Mouse (Mus musculus) stomach, embryonic 15.5 days (tissue): ENCODE measurements around the gene Mpp1. TPM values are rescaled to one million over a fixed set of nuclear protein-coding genes. Genes with fewer than 3 reads are reported as not detected.
"Not testable (repeated sequence)": the region's sequence is repeated elsewhere in the genome, so short reads cannot be mapped to it uniquely, and the experiment has no call there.

Experiments
- ATAC-seq: fragments of 200-750 bp; cut with Nextera tagmentation; 2 replicates; pipeline ENCODE4 v1.8.0; 2017; ENCODE audit warnings: low read depth, moderate number of reproducible peaks, moderate TSS enrichment; ENCODE audit not compliant: insufficient read depth, low FRiP score
- H3K27ac ChIP-seq: fragments of 300-500 bp; sonication (generic); 2 replicates; pipeline ENCODE4 v1.5.1; 2015; ENCODE audit warnings: mild to moderate bottlenecking, inconsistent platforms
- H3K27me3 ChIP-seq: fragments of 300-500 bp; sonication (generic); replicated peaks from 2 replicates; pipeline ENCODE4 v1.6.1; 2015; ENCODE audit warnings: inconsistent platforms
- H3K36me3 ChIP-seq: fragments of 300-500 bp; sonication (generic); 2 replicates; pipeline ENCODE4 v1.6.1; 2015; ENCODE audit warnings: inconsistent platforms
- H3K4me1 ChIP-seq: fragments of 300-500 bp; sonication (generic); 2 replicates; pipeline ENCODE4 v1.6.1; 2015; ENCODE audit warnings: inconsistent platforms
- H3K4me2 ChIP-seq: fragments of 300-500 bp; sonication (generic); 2 replicates; pipeline ENCODE4 v1.6.1; 2015; ENCODE audit warnings: mild to moderate bottlenecking, inconsistent platforms
- H3K4me3 ChIP-seq: fragments of 300-500 bp; sonication (generic); replicated peaks from 2 replicates; pipeline ENCODE4 v1.5.1; 2015; ENCODE audit warnings: inconsistent platforms
- H3K9ac ChIP-seq: fragments of 300-500 bp; sonication (generic); 2 replicates; pipeline ENCODE4 v1.6.1; 2015; ENCODE audit warnings: inconsistent platforms
- H3K9me3 ChIP-seq: fragments of 300-500 bp; sonication (generic); 2 replicates; pipeline ENCODE4 v1.6.1; 2016; ENCODE audit warnings: inconsistent platforms
- WGBS: fragments of 180-500 bp; shearing (Covaris S2); methylation state at CpG from one replicate; pipeline ENCODE4 v1.1.7; 2015; 5-methylcytosine and 5-hydroxymethylcytosine counted together
- polyA plus RNA-seq: library from polyadenylated mRNA; unstranded; fragments of >200 nt; fragmentation: Nextera tagmentation; extraction: Ambion mirVana; gene quantifications from 2 replicates; pipeline ENCODE4 v1.2.1, GENCODE M21; 2015

Gene Mpp1
- 79.3 and 84.9 TPM in 2 replicates for polyA plus RNA-seq

DNA sequence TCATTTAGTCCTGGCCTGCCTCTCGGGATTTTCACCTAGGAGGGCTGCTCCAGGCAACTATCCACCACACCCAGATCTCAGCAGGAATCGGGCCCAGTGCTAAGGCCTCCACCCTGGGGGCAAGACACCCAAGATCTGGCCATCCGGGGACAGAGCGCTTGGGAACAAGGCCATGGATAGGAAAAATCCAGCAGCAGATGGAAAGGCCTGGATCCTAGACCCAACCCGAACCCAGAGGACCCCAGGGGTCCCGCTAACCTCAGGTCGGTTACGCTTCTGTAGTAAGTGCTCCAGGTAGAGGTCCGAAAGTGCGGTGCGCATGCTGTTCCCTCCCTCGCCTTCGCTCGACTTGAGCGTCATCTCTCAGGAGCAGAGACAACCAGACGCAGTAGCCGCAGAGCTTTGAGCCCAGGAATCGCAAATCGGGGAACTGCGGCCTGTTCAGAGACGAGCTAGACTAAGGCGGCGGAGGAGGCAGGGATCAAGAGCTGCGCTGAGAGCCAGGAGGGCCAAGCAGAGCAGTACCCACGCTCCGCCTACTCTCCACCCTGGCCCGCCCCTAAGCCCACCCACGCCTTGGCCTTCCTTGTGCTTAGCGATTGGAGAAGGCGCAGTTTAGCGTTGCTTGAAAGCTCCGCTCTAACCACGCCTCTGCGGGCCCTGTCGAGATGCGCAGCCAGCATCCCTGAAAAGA, at the start of gene Mpp1:
Gene Mpp1, minus strand, starts transcription at position 550 of the 694 bp plus-strand sequence.
- WGBS: 9% methylated on average over 36 of the region's 36 CpGs
- H3K27me3 ChIP-seq: no peaks in the 10 kb centered on the region
- H3K36me3 ChIP-seq: no peaks in the 10 kb centered on the region
- peak within 1 kb of the TSS; percentile 59; the same call in 1 of the 2 replicates for H3K27ac ChIP-seq
- ATAC-seq: peak; percentile 98
- H3K4me2 ChIP-seq: peak within 1 kb of the TSS; percentile 43
- peak within 1 kb of the TSS; percentile 48; the same call in 1 of the 2 replicates for H3K9ac ChIP-seq
- no peaks in the 10 kb centered on the region for H3K4me1 ChIP-seq
- H3K4me3 ChIP-seq: peak within 1 kb of the TSS; percentile 54
- H3K9me3 ChIP-seq: no peaks in the 10 kb centered on the region

DNA sequence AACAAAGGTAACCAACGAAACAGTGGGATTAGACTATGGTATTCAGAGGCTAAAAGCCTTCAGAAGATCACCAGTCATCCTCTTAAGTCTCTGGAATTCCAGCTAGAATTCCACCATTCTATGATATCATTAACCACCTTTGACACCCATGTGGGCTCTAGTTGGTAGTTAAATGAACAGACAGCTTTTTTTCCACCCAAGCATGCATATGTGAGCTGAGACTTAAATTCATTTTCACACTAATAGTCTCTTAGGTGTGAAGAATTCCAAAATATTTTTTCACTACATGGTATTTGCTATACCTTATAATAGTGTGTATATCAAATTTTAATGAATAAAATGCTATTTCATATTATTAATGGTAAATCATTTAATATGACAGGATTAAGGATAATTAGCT, 32.9 kb upstream of the Mpp1 start, which contains the start of gene Smim9:
Gene Smim9, minus strand, starts transcription at position 101 of the 400 bp plus-strand sequence.
- no peak for ATAC-seq
- Histone ChIP-seq H3K36me3 (no peaks in the 10 kb centered on the region), H3K4me1 (no peaks in the 10 kb centered on the region), H3K9me3 (no peaks in the 10 kb centered on the region), H3K4me2 (no peak within 1 kb of the TSS), H3K4me3 (no peak within 1 kb of the TSS), H3K27me3 (no peaks in the 10 kb centered on the region), H3K9ac (no peak within 1 kb of the TSS), H3K27ac (no peak within 1 kb of the TSS)
- 64% methylated on average over 1 of the region's 1 CpGs for WGBS

DNA sequence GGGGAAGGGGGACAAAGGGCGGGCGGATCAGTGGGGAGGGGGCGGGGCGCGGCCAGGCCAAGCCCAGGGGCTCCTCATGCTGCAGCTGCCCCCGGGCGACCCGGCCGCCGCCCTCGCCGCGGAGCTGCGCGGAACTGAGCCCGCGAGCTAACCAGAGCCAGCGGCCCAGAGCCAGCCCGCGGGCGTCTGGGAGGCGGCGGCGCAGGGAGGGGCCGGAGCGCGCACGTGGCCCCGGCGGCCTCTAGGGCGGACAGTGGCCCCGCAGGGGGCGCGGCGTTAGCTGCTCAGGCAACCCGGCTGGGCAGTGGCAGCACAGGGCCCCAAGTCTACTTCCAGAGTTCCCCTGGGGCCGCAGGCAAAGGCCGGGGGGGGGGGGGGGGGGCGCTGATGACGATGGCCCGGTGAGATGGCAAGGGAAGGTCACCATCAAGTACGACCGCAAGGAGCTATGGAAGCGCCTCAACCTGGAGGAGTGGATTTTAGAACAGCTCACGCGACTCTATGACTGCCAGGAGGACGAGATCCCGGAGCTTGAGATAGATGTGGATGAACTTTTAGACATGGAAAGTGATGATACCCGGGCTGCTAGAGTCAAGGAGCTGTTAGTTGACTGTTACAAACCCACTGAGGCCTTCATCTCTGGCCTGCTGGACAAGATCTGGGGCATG, 24.9 kb upstream of the Mpp1 start:
- WGBS: 15% methylated on average over 35 of the region's 49 CpGs

DNA sequence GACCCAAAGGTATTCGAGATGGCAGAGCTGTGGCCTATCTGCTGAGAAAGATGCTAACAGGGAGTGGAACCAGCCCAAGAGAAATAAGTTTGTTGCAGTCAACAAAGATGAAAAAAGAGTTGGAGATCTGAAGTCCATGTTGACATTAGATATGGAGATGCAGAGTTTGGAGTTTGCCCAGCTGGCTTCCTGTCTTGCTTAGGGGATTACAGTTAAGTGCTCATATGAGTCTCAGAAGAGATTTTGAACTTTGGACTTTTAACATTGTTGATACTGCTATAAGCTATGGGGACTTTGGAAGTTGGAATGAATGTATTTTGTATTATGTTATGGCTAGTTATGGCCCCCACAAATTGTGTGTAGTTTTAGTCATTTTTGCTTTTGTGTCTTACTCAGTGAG, 21.4 kb upstream of the Mpp1 start:
- Histone ChIP-seq H3K27ac (no peak overlapping the region), H3K4me1 (no peaks in the 10 kb centered on the region), H3K4me2 (no peak overlapping the region), H3K36me3 (no peaks in the 10 kb centered on the region), H3K4me3 (no peak overlapping the region), H3K27me3 (no peaks in the 10 kb centered on the region), H3K9ac (no peak overlapping the region), H3K9me3 (no peaks in the 10 kb centered on the region)
- WGBS: 58% methylated on average over 1 of the region's 1 CpGs
- no peak for ATAC-seq

More for the DNA sequence above, 24.9 kb upstream of the Mpp1 start:
- no peaks in the 10 kb centered on the region for H3K27me3 ChIP-seq
- H3K4me2 ChIP-seq: peak overlapping the region; percentile 57
- peak overlapping the region; percentile 37 for H3K4me3 ChIP-seq
- H3K27ac ChIP-seq: no peak overlapping the region
- ATAC-seq: peak; percentile 88
- H3K4me1 ChIP-seq: no peaks in the 10 kb centered on the region
- no peaks in the 10 kb centered on the region for H3K36me3 ChIP-seq
- no peaks in the 10 kb centered on the region for H3K9me3 ChIP-seq
- H3K9ac ChIP-seq: no peak overlapping the region

DNA sequence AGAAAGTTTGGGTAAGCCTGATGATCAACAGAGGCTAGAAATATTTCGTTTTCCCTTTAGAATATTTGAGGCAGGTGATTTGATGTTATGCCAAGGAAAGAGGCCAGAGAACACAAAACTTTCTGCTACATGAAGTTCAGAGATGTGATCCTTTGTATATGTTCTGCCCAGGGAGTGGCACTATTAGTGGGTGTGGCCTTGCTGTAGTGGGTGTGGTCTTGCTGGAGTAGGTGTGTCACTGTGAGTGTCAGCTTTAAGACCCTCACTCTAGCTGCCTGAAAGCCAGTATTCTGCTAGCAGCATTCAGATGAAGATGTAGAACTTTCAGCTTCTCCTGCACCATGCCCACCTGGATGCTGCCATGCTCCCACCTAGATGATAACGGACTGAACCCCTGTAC, 19.5 kb upstream of the Mpp1 start:
- no peak for ATAC-seq
- whole genome bisulfite sequencing: 74% methylated on average over 2 of the region's 2 CpGs
- H3K4me2 ChIP-seq: no peak overlapping the region

DNA sequence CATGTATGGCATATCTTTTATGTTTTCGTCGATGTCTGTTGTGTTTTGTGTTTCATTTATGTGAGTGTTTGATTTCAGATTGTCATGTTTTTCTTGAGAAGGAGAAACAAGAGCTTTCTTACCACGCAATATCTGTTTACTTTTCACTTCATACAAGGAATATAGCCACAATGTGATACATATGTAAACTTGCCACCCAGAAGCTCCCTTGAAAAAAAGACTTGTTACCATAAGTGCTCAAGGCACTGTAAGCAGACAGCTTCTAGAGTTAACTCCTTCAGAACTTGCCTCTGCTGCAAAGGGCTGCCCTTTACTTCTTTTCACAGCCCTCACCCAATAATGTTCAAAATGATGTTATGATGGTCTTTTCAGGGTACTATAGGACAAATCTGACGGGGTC, 17.6 kb upstream of the Mpp1 start:
- H3K4me2 ChIP-seq: no peak overlapping the region
- no peak overlapping the region for H3K27ac ChIP-seq
- no peaks in the 10 kb centered on the region for H3K36me3 ChIP-seq
- no peak for ATAC-seq
- no peak overlapping the region for H3K4me3 ChIP-seq
- H3K9me3 ChIP-seq: no peaks in the 10 kb centered on the region
- no peaks in the 10 kb centered on the region for H3K27me3 ChIP-seq
- no peak overlapping the region for H3K9ac ChIP-seq
- WGBS: 60% methylated on average over 4 of the region's 4 CpGs
- no peaks in the 10 kb centered on the region for H3K4me1 ChIP-seq

More for the DNA sequence above, 19.5 kb upstream of the Mpp1 start:
- no peaks in the 10 kb centered on the region for H3K9me3 ChIP-seq
- no peaks in the 10 kb centered on the region for H3K27me3 ChIP-seq
- H3K36me3 ChIP-seq: no peaks in the 10 kb centered on the region
- H3K4me1 ChIP-seq: no peaks in the 10 kb centered on the region
- no peak overlapping the region for H3K27ac ChIP-seq
- H3K9ac ChIP-seq: no peak overlapping the region
- no peak overlapping the region for H3K4me3 ChIP-seq

DNA sequence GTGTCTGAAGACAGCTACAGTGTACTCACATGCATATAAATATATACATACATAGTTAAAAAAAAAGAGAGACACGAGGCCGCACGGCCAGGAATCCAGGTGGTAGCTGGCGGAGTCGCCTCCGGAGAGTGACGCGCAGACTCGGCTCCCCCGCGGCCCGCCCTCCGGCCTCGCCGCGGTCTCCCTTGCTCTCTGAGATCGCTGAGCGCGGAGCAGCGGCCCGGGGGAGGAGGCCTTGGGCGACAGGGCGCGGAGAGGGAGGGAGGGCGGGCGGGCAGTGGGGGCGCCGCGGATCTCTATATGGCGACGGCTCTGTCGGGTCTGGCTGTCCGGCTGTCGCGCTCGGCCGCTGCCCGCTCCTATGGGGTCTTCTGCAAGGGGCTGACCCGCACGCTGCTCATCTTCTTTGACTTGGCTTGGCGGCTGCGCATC, 12.3 kb upstream of the Mpp1 start:
- H3K27ac ChIP-seq, H3K4me1 ChIP-seq, H3K36me3 ChIP-seq, H3K27me3 ChIP-seq, H3K9me3 ChIP-seq, H3K9ac ChIP-seq: not testable (repeated sequence)
- peak overlapping the region; percentile 27 for H3K4me3 ChIP-seq
- peak; percentile 70; the same call in 1 of the 2 replicates for ATAC-seq
- 10% methylated on average over 26 of the region's 42 CpGs for WGBS
- peak overlapping the region; percentile 52 for H3K4me2 ChIP-seq

DNA sequence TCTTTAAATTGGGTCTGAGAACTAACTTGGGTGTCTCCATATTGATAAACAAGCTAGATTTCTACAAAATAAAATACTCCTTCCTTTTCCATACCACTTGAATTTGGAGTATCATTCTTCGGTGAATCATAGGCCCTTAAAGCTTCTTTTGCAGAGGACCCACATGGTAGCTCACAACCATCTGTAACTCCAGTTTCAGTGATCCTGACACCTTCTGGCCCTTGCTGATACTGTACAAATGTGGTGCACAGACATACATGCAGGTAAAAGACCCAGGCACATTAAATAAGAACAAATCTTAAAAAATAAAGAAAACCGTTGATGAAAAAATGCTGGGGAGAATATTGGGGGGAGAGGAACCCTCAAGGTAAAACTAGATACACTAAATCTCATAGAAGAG, 7.4 kb upstream of the Mpp1 start:
- Histone ChIP-seq H3K36me3 (no peaks in the 10 kb centered on the region), H3K27me3 (no peaks in the 10 kb centered on the region), H3K9me3 (no peaks in the 10 kb centered on the region), H3K4me2 (no peak overlapping the region), H3K4me1 (no peaks in the 10 kb centered on the region), H3K9ac (no peak overlapping the region), H3K27ac (no peak overlapping the region), H3K4me3 (no peak overlapping the region)
- 92% methylated on average over 2 of the region's 2 CpGs for WGBS
- no peak for ATAC-seq

DNA sequence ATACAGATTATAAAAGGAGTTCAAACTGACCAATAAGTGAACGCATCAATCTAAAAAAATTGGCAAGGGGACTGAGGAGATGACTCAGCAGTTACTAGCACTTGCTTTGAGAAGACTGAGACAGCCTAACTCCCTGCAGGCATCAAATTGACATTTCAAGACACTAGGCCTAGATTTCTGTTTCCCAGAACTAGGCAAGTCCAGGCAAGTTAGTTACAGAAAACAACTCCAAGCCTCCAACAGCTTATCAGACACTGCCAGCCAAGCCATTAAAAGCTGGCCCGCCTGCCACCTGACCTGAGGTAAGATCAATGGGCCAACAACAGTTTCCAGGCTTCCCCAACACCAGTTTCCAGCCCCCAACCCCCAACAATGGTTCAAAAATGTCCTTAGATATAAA, 6.9 kb upstream of the Mpp1 start:
- no peaks in the 10 kb centered on the region for H3K27me3 ChIP-seq
- H3K27ac ChIP-seq: no peak overlapping the region
- 72% methylated on average over 2 of the region's 2 CpGs for WGBS
- H3K36me3 ChIP-seq: no peaks in the 10 kb centered on the region
- no peaks in the 10 kb centered on the region for H3K4me1 ChIP-seq
- H3K9ac ChIP-seq: no peak overlapping the region
- no peak overlapping the region for H3K4me3 ChIP-seq
- H3K4me2 ChIP-seq: no peak overlapping the region
- no peaks in the 10 kb centered on the region for H3K9me3 ChIP-seq
- ATAC-seq: peak; percentile 39; the same call in 1 of the 2 replicates

DNA sequence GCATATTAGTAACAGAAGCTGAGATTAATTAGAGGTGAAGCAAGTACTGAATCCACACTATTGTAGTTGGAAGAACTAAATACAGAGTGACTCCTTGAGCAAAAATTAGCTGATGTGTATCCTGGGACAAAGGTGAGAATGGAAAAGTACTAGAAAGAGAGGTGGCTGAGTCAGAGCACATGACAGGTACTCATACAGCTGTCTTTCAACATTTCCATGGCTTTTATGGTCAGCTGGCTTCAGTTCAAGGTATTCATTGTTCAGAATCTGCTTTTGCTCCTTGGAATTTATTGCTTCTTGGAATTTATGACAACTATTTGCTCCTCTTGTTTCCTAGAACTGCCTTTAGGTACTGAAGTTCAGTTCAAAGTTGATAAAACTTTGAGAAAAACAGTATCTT, 6.1 kb upstream of the Mpp1 start:
- Histone ChIP-seq H3K27ac (no peak overlapping the region), H3K9me3 (no peaks in the 10 kb centered on the region)

DNA sequence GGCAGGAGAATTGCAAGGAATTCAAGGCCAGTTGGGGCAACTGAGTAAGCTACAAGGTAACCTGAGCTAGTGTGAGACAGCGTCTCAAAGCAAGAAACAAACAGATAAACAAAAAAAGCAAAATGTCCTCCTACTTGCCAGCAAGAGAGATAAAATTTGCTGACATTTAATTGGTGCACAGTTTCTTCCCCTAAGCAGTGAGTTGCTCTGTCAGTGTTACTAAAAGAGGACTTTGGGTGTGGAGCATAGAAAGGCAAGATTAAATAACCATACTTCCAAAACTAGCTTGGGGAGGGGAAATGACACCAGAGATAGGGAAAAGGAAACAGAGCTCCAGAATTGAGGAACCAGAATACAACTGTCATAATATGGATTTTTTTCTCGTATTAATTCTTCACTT, 1.3 kb downstream of the Mpp1 start:
- Histone ChIP-seq H3K4me2 (peak overlapping the region; percentile 43; the same call in 1 of the 2 replicates), H3K4me1 (no peaks in the 10 kb centered on the region), H3K9ac (no peak overlapping the region), H3K27me3 (no peaks in the 10 kb centered on the region), H3K9me3 (no peaks in the 10 kb centered on the region), H3K27ac (no peak overlapping the region), H3K4me3 (no peak overlapping the region), H3K36me3 (no peaks in the 10 kb centered on the region)
- ATAC-seq: no peak
- WGBS: 62% methylated on average over 2 of the region's 2 CpGs

More for the DNA sequence above, 6.1 kb upstream of the Mpp1 start:
- Histone ChIP-seq H3K4me2 (no peak overlapping the region), H3K4me3 (no peak overlapping the region), H3K4me1 (no peaks in the 10 kb centered on the region), H3K27me3 (no peaks in the 10 kb centered on the region), H3K9ac (no peak overlapping the region), H3K36me3 (no peaks in the 10 kb centered on the region)
- ATAC-seq: no peak

DNA sequence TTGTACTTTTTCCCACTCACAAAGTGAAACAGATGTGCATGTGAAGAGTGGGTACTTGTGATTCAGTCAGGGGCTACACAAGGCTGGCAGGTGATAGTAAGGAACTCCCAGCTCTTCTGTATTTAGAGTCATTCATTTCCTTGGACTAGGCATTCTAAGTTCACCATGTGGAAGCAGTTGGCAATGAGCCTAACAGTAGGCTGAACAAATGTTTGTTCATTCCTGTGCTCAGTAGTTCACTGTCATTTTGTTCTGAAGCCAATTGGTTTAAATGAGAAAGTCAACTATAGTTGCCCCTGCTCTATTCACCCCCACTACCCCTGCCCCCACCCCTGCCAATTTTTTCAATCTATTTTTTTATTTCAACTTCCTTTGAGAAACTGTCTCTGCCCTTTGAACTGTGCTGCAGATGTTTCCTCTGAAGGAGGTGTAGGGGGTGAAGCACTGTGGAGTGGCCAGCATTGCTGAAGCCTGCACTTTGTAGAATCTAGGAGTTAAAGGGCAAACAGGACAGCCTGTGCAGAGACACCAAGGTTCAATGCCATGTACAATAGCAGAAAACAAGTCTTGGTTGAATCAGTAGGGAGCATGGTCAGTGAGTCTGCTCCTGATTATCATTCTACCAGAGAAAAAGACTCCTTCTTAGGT, 2.4 kb downstream of the Mpp1 start:
- Histone ChIP-seq H3K36me3 (no peaks in the 10 kb centered on the region), H3K4me3 (no peak overlapping the region), H3K9me3 (no peaks in the 10 kb centered on the region), H3K27me3 (no peaks in the 10 kb centered on the region), H3K27ac (no peak overlapping the region), H3K9ac (no peak overlapping the region), H3K4me1 (no peaks in the 10 kb centered on the region), H3K4me2 (peak overlapping the region; percentile 17; the same call in 1 of the 2 replicates)
- ATAC-seq: peak; percentile 38
